Mouse (Mus musculus): ENCODE results near the gene Slc29a3. TPM values are rescaled to one million over a fixed set of nuclear protein-coding genes. Genes with fewer than 3 reads are reported as not detected.

Gene Slc29a3
- polyA plus RNA-seq, 2 experiments = 1.7 to 2.1 TPM

DNA sequence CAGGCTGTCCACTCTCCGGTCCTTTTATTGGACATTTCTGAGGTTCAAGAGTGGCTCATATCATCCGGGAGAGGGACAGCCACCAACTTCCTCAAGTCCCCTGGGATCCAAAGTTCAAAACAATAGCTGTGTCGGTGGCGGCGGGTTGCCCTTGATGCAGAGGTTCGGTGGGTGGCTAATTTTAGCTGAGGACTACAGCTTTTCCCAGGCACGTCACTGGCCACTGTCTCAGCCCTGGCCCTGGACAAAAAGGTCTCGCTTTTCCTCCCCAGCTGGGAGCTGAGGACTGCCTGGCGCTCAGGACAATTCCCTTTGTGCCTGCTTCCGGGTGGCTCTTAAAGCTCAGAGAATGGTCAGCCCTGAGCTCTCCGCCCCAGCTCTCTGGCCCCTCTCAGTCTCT lies 40.2 kb upstream of the Slc29a3 start:
- no peak for TF ChIP-seq EP300 (IDR thresholded peaks at IDR 0.05; ENCODE audit: low read depth)
- no peak for TF ChIP-seq CTCF (IDR thresholded peaks at IDR 0.05; ENCODE audit: low read depth)
- H3K4me3 ChIP-seq (ENCODE audit: insufficient read depth in 1 of 2, low read depth in 2 of 2, low read length in 2 of 2) = no peak overlapping the region

DNA sequence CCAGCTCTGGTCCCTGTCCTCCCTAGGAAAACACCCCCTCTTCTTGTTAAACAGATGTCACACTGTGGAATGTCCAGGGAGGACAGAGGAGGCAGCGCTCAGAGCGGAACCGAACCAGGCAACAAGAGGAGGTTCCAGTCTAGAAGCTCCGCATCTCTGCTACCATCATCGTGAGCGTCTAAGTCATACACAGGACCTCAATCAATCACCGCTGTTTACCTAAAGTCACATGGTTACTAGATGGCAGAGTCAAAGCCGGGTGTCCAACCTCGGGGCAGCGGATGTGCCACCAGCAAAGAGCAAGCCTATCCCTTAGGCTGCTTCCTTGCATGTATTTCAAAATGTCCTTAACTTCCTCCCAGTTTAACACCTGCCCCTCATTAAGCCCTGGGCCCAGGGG lies 39.8 kb upstream of the Slc29a3 start:
- TF ChIP-seq CTCF (IDR thresholded peaks at IDR 0.05; ENCODE audit: low read depth) (no peak), EP300 (IDR thresholded peaks at IDR 0.05; ENCODE audit: low read depth) (no peak)
- no peak overlapping the region for H3K27ac ChIP-seq
- WGBS (ENCODE audit: insufficient replicate concordance) = 34% methylated on average over 10 of the region's 10 CpGs
- H3K9ac ChIP-seq (replicated peaks) = no peak overlapping the region
- ATAC-seq (ENCODE audit: insufficient read depth) (no peak), DNase-seq (ENCODE audit: low read depth in 3 of 3, low spot score in 3 of 3) (no peak)
- H3K4me2 ChIP-seq (ENCODE audit: low read depth) = no peak overlapping the region
- no peak overlapping the region for H3K4me3 ChIP-seq (ENCODE audit: insufficient read depth in 1 of 2, low read depth in 2 of 2, low read length in 2 of 2)
- H3K9me3 ChIP-seq (ENCODE audit: control insufficient read depth, low read length) = no peaks in the 10 kb centered on the region
- peaks cover 0 to 3% of the 10 kb centered on the region in 2 experiments; a peak in 1 of 4 replicates for H3K4me1 ChIP-seq (replicated peaks; ENCODE audit: control insufficient read depth in 2 of 2, insufficient read depth in 2 of 2, low read length in 1 of 2)
- H3K27me3 ChIP-seq (ENCODE audit: control insufficient read depth, insufficient read depth, low read length) = no peaks in the 10 kb centered on the region
- H3K36me3 ChIP-seq (replicated peaks; ENCODE audit: control insufficient read depth, insufficient read depth, low read depth) = no peaks in the 10 kb centered on the region

More for the DNA sequence above, 40.2 kb upstream of the Slc29a3 start:
- no peaks in the 10 kb centered on the region for H3K9me3 ChIP-seq (ENCODE audit: control insufficient read depth, low read length)
- no peaks in the 10 kb centered on the region for H3K27me3 ChIP-seq (ENCODE audit: control insufficient read depth, insufficient read depth, low read length)
- no peak for DNase-seq (ENCODE audit: low read depth in 3 of 3, low spot score in 3 of 3)
- WGBS (ENCODE audit: insufficient replicate concordance) = 13% methylated on average over 11 of the region's 11 CpGs
- ATAC-seq (ENCODE audit: insufficient read depth) = no peak
- peaks cover 0 to 3% of the 10 kb centered on the region in 2 experiments; a peak in 1 of 4 replicates for H3K4me1 ChIP-seq (replicated peaks; ENCODE audit: control insufficient read depth in 2 of 2, insufficient read depth in 2 of 2, low read length in 1 of 2)
- H3K4me2 ChIP-seq (ENCODE audit: low read depth) = no peak overlapping the region
- no peaks in the 10 kb centered on the region for H3K36me3 ChIP-seq (replicated peaks; ENCODE audit: control insufficient read depth, insufficient read depth, low read depth)
- H3K9ac ChIP-seq (replicated peaks) = no peak overlapping the region
- no peak overlapping the region for H3K27ac ChIP-seq

DNA sequence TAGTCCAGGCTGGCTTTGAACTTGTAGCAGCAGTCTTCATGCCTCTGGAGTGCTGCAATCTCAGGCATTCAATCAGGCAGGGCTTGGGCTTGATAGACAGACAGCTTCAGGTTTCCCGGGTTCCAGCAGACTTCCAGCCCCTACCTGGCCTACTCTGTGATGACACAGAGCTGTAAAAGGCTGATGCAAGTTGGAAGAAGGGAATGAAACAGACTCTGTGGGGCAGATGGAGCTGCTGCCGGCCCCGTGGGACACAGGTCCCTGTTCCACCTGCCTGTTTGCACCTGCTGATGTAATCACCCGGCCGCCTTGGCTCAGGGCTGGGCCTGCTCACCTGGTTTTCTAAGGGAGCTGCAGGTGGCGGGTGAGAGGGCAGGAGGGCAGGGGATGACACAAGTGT lies 38.3 kb upstream of the Slc29a3 start:
- no peak overlapping the region for H3K27ac ChIP-seq
- WGBS (ENCODE audit: insufficient replicate concordance) = 60% methylated on average over 6 of the region's 6 CpGs
- ATAC-seq (ENCODE audit: insufficient read depth) (no peak), DNase-seq (ENCODE audit: low read depth in 3 of 3, low spot score in 3 of 3) (no peak)
- no peak overlapping the region for H3K4me3 ChIP-seq (ENCODE audit: insufficient read depth in 1 of 2, low read depth in 2 of 2, low read length in 2 of 2)
- peaks cover 0 to 3% of the 10 kb centered on the region in 2 experiments; a peak in 1 of 4 replicates for H3K4me1 ChIP-seq (replicated peaks; ENCODE audit: control insufficient read depth in 2 of 2, insufficient read depth in 2 of 2, low read length in 1 of 2)
- H3K36me3 ChIP-seq (replicated peaks; ENCODE audit: control insufficient read depth, insufficient read depth, low read depth) = no peaks in the 10 kb centered on the region
- H3K9me3 ChIP-seq (ENCODE audit: control insufficient read depth, low read length) = no peaks in the 10 kb centered on the region
- H3K27me3 ChIP-seq (ENCODE audit: control insufficient read depth, insufficient read depth, low read length) = no peaks in the 10 kb centered on the region
- TF ChIP-seq CTCF (IDR thresholded peaks at IDR 0.05; ENCODE audit: low read depth) = no peak
- no peak for TF ChIP-seq EP300 (IDR thresholded peaks at IDR 0.05; ENCODE audit: low read depth)
- no peak overlapping the region for H3K9ac ChIP-seq (replicated peaks)
- H3K4me2 ChIP-seq (ENCODE audit: low read depth) = no peak overlapping the region

DNA sequence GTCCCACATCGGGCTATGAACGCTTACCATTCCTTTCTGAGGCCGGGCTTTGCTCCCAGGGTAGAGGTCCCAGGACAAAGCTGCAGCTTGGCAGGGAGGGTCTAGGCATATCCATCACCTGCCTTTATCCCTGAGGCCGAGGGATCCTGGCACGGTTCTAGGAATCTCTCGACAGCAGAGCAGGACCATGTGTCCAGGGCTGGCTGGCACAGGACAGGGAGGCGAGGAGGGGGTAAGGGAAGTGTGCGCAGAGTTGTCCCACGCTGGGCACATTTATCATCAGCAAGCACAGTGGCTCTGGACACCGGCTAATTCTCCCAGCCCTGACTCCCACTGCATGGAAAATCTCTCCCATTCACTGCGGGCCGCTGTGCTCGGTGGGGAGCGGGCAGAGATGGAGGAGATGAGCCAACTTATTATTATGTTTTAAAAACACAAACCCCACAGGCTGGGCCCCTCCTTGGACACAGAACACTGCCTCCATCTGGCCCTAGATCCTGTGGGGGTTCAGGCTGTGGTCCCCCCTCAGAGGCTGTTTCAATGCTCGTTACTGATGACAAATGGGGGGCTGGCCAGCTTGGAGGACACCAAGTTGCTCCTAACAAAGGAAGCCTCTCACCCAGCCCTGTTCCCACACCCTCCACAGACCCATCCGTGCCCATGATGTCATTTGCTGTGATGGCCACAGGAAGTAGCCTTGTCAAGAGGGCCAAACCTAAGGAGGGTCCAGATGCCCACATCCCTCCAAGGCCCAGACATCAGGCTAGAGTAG lies 34.9 kb upstream of the Slc29a3 start:
- WGBS (ENCODE audit: insufficient replicate concordance) = 67% methylated on average over 16 of the region's 16 CpGs
- H3K4me2 ChIP-seq (ENCODE audit: low read depth) = no peak overlapping the region
- no peaks in the 10 kb centered on the region for H3K9me3 ChIP-seq (ENCODE audit: control insufficient read depth, low read length)
- TF ChIP-seq CTCF (IDR thresholded peaks at IDR 0.05; ENCODE audit: low read depth) (no peak), EP300 (IDR thresholded peaks at IDR 0.05; ENCODE audit: low read depth) (no peak)
- H3K27ac ChIP-seq = no peak overlapping the region
- H3K9ac ChIP-seq (replicated peaks) = no peak overlapping the region
- no peak for DNase-seq (ENCODE audit: low read depth in 3 of 3, low spot score in 3 of 3)
- H3K27me3 ChIP-seq (ENCODE audit: control insufficient read depth, insufficient read depth, low read length) = no peaks in the 10 kb centered on the region
- no peak overlapping the region for H3K4me3 ChIP-seq (ENCODE audit: insufficient read depth in 1 of 2, low read depth in 2 of 2, low read length in 2 of 2)
- no peaks in the 10 kb centered on the region for H3K4me1 ChIP-seq (replicated peaks; ENCODE audit: control insufficient read depth in 2 of 2, insufficient read depth in 2 of 2, low read length in 1 of 2)
- ATAC-seq (ENCODE audit: insufficient read depth) = no peak
- no peaks in the 10 kb centered on the region for H3K36me3 ChIP-seq (replicated peaks; ENCODE audit: control insufficient read depth, insufficient read depth, low read depth)

DNA sequence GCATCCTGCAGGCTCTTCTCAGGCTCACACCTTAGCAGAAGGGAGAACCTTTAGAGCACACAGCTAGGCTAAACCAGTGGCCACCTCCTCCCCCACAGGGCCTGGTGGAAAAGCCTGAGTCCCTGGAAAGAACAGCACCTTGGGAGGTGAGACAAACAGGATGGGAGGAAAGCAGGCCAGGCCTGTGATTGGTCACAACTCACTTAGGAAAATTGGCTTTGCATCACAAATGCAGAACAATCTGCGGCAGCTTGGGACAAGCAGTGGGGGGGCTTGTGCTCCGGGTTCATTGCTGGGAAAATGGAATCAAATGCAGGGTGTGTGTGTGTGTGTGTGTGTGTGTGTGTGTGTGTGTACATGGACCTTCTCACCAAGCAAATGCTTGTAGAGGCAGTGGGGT lies 31.0 kb upstream of the Slc29a3 start:
- Histone ChIP-seq H3K9ac (replicated peaks) (no peak overlapping the region), H3K4me3 (ENCODE audit: insufficient read depth in 1 of 2, low read depth in 2 of 2, low read length in 2 of 2) (no peak overlapping the region), H3K27ac (no peak overlapping the region), H3K4me2 (ENCODE audit: low read depth) (no peak overlapping the region), H3K4me1 (replicated peaks; ENCODE audit: control insufficient read depth in 2 of 2, insufficient read depth in 2 of 2, low read length in 1 of 2) (no peaks in the 10 kb centered on the region), H3K27me3 (ENCODE audit: control insufficient read depth, insufficient read depth, low read length) (no peaks in the 10 kb centered on the region), H3K9me3 (ENCODE audit: control insufficient read depth, low read length) (no peaks in the 10 kb centered on the region), H3K36me3 (replicated peaks; ENCODE audit: control insufficient read depth, insufficient read depth, low read depth) (no peaks in the 10 kb centered on the region)
- no peak for ATAC-seq (ENCODE audit: insufficient read depth)
- no peak for DNase-seq (ENCODE audit: low read depth in 3 of 3, low spot score in 3 of 3)
- TF ChIP-seq CTCF (IDR thresholded peaks at IDR 0.05; ENCODE audit: low read depth) = no peak
- TF ChIP-seq EP300 (IDR thresholded peaks at IDR 0.05; ENCODE audit: low read depth) = no peak
- WGBS (ENCODE audit: insufficient replicate concordance) = 51% methylated on average over 2 of the region's 2 CpGs
